Mouse (Mus musculus): Measurements from ENCODE around the gene Efnb3. TPM values are rescaled to one million over a fixed set of nuclear protein-coding genes. Genes with fewer than 3 reads are reported as not detected.

The Efnb3 gene
- polyA plus RNA-seq (2014; fragmentation: Illumina TruSeq; extraction: RNeasy Lipid Tissue Mini Kit (QIAGEN cat#74804); ENCODE audit: low replicate concordance): not detected

DNA sequence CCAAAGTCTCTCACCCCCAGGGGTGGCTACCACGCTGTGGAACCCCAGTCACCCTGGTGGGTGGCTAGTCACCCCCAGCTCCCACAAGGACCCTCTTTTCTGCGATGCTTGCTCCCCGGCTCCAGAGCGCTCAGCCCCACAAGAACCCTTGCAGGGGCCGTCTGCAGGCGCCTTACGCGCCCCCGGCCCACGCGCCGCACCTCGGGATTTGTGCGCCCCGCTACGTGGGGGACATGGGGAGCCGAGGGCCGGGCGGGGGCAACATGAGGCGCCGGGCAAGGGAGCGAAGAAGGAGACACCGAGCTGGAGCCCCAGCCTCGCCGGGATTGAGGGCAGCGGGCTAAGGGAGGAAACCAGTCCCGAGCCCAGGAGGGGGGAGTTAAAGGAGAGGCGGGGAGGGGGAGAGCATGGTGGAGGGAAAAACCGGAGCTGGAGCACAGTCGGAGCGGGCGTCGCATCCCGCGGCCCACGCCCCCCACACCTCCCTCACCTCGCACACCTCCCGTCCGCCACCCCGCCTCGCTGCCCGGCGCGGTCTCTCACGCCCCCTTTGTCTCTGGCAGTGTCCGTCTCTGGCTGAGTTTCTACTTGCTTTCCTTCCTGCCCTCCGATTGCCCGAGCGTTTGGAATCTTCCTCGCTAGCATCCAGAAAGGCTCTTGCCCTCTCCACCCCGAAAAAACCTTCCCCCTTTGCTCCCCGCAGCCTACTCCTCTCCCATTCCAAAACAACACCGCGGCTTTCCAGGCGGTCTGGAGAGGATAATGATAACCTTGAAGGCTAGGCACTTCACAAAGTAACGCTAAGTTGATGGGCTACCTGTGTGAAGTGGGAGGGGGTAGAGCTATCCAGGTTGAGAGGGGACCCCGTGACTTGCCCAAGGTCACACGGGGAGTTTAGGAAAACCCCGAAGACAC, at the start of gene Efnb3:
TSS of gene Efnb3 (minus strand) at position 355 of the 915 bp plus-strand sequence.

GRCm38 (mm10) chr11:69605726-69606490, 45.9 kb upstream of the Efnb3 start, which contains the start of gene Atp1b2:
Gene Atp1b2, minus strand, starts transcription at chr11:69605942.

DNA sequence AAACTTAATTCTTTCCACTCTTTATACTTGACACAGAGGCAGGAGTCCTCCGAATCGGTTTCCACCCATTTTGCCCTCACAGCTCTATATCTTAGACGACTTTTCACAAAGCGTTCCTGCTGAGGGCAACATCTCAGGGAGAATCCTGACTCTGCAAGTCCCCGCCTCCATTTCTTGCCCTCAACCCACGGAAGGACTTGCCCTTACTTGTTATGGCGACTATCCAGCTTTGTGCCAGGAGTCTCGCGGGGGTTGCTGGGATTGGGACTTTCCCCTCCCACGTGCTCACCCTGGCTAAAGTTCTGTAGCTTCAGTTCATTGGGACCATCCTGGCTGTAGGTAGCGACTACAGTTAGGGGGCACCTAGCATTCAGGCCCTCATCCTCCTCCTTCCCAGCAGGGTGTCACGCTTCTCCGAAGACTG, 20.1 kb upstream of the Efnb3 start, which contains the start of the genes Wrap53 and Trp53:
TSS of gene Wrap53 (minus strand) at position 165 of the 424 bp plus-strand sequence.
TSS of gene Trp53 (plus strand) at position 269 of the 424 bp plus-strand sequence.

GRCm38 (mm10) chr11:69549060-69549656, 10.8 kb downstream of the Efnb3 start, which contains the start of gene Dnah2:
Gene Dnah2, minus strand, starts transcription at chr11:69549110.

Other genes starting within 250 kb of the Efnb3 start
- gene Cntrob, start 236.4 kb downstream of the Efnb3 start, polyA plus RNA-seq (2014; fragmentation: Illumina TruSeq; extraction: RNeasy Lipid Tissue Mini Kit (QIAGEN cat#74804); ENCODE audit: low replicate concordance): 3.5 TPM
- 24.4 TPM for gene Trappc1, start 236.2 kb downstream of the Efnb3 start, polyA plus RNA-seq (2014; fragmentation: Illumina TruSeq; extraction: RNeasy Lipid Tissue Mini Kit (QIAGEN cat#74804); ENCODE audit: low replicate concordance)
- gene Kcnab3, start 233.9 kb downstream of the Efnb3 start, polyA plus RNA-seq (2014; fragmentation: Illumina TruSeq; extraction: RNeasy Lipid Tissue Mini Kit (QIAGEN cat#74804); ENCODE audit: low replicate concordance): 0.37 TPM
- gene Rnf227, start 219.7 kb downstream of the Efnb3 start, polyA plus RNA-seq (2014; fragmentation: Illumina TruSeq; extraction: RNeasy Lipid Tissue Mini Kit (QIAGEN cat#74804); ENCODE audit: low replicate concordance): 2.2 TPM
- 24.6 TPM for gene Chd3, start 190.8 kb downstream of the Efnb3 start, polyA plus RNA-seq (2014; fragmentation: Illumina TruSeq; extraction: RNeasy Lipid Tissue Mini Kit (QIAGEN cat#74804); ENCODE audit: low replicate concordance)
- 3.7 TPM for gene Naa38, start 164.7 kb downstream of the Efnb3 start, polyA plus RNA-seq (2014; fragmentation: Illumina TruSeq; extraction: RNeasy Lipid Tissue Mini Kit (QIAGEN cat#74804); ENCODE audit: low replicate concordance)
- 22.1 TPM for gene Cyb5d1, start 164.6 kb downstream of the Efnb3 start, polyA plus RNA-seq (2014; fragmentation: Illumina TruSeq; extraction: RNeasy Lipid Tissue Mini Kit (QIAGEN cat#74804); ENCODE audit: low replicate concordance)
- gene Tmem88, start 162.0 kb downstream of the Efnb3 start, polyA plus RNA-seq (2014; fragmentation: Illumina TruSeq; extraction: RNeasy Lipid Tissue Mini Kit (QIAGEN cat#74804); ENCODE audit: low replicate concordance): 0.45 TPM
- gene Kdm6b, start 146.5 kb downstream of the Efnb3 start, polyA plus RNA-seq (2014; fragmentation: Illumina TruSeq; extraction: RNeasy Lipid Tissue Mini Kit (QIAGEN cat#74804); ENCODE audit: low replicate concordance): 4.5 TPM
- 0.37 TPM for gene Dnah2, start 11.1 kb downstream of the Efnb3 start, polyA plus RNA-seq (2014; fragmentation: Illumina TruSeq; extraction: RNeasy Lipid Tissue Mini Kit (QIAGEN cat#74804); ENCODE audit: low replicate concordance)
- gene Wrap53, start 20.1 kb upstream of the Efnb3 start, polyA plus RNA-seq (2014; fragmentation: Illumina TruSeq; extraction: RNeasy Lipid Tissue Mini Kit (QIAGEN cat#74804); ENCODE audit: low replicate concordance): 0.59 TPM
- 2.7 TPM for gene Trp53, start 20.2 kb upstream of the Efnb3 start, polyA plus RNA-seq (2014; fragmentation: Illumina TruSeq; extraction: RNeasy Lipid Tissue Mini Kit (QIAGEN cat#74804); ENCODE audit: low replicate concordance)
- 2.6 TPM for gene Atp1b2, start 45.7 kb upstream of the Efnb3 start, polyA plus RNA-seq (2014; fragmentation: Illumina TruSeq; extraction: RNeasy Lipid Tissue Mini Kit (QIAGEN cat#74804); ENCODE audit: low replicate concordance)
- not detected for gene Shbg, start 57.7 kb upstream of the Efnb3 start, polyA plus RNA-seq (2014; fragmentation: Illumina TruSeq; extraction: RNeasy Lipid Tissue Mini Kit (QIAGEN cat#74804); ENCODE audit: low replicate concordance)
- gene Sat2, start 61.8 kb upstream of the Efnb3 start, polyA plus RNA-seq (2014; fragmentation: Illumina TruSeq; extraction: RNeasy Lipid Tissue Mini Kit (QIAGEN cat#74804); ENCODE audit: low replicate concordance): 0.97 TPM
- gene Fxr2, start 72.8 kb upstream of the Efnb3 start, polyA plus RNA-seq (2014; fragmentation: Illumina TruSeq; extraction: RNeasy Lipid Tissue Mini Kit (QIAGEN cat#74804); ENCODE audit: low replicate concordance): 7.3 TPM
- gene Sox15, start 95.1 kb upstream of the Efnb3 start, polyA plus RNA-seq (2014; fragmentation: Illumina TruSeq; extraction: RNeasy Lipid Tissue Mini Kit (QIAGEN cat#74804); ENCODE audit: low replicate concordance): not detected
- 15.1 TPM for gene Mpdu1, start 102.4 kb upstream of the Efnb3 start, polyA plus RNA-seq (2014; fragmentation: Illumina TruSeq; extraction: RNeasy Lipid Tissue Mini Kit (QIAGEN cat#74804); ENCODE audit: low replicate concordance)
- 1.7 TPM for gene Cd68, start 105.9 kb upstream of the Efnb3 start, polyA plus RNA-seq (2014; fragmentation: Illumina TruSeq; extraction: RNeasy Lipid Tissue Mini Kit (QIAGEN cat#74804); ENCODE audit: low replicate concordance)
- 261 TPM for gene Eif4a1, start 112.2 kb upstream of the Efnb3 start, polyA plus RNA-seq (2014; fragmentation: Illumina TruSeq; extraction: RNeasy Lipid Tissue Mini Kit (QIAGEN cat#74804); ENCODE audit: low replicate concordance)
- 73.2 TPM for gene Senp3, start 121.9 kb upstream of the Efnb3 start, polyA plus RNA-seq (2014; fragmentation: Illumina TruSeq; extraction: RNeasy Lipid Tissue Mini Kit (QIAGEN cat#74804); ENCODE audit: low replicate concordance)
- gene Tnfsf13, start 125.6 kb upstream of the Efnb3 start, polyA plus RNA-seq (2014; fragmentation: Illumina TruSeq; extraction: RNeasy Lipid Tissue Mini Kit (QIAGEN cat#74804); ENCODE audit: low replicate concordance): 26.8 TPM
- 0.41 TPM for gene Tnfsf12, start 135.6 kb upstream of the Efnb3 start, polyA plus RNA-seq (2014; fragmentation: Illumina TruSeq; extraction: RNeasy Lipid Tissue Mini Kit (QIAGEN cat#74804); ENCODE audit: low replicate concordance)
- gene Tnfsfm13, start 135.9 kb upstream of the Efnb3 start, polyA plus RNA-seq (2014; fragmentation: Illumina TruSeq; extraction: RNeasy Lipid Tissue Mini Kit (QIAGEN cat#74804); ENCODE audit: low replicate concordance): 3.9 TPM
- gene Polr2a, start 198.4 kb upstream of the Efnb3 start, polyA plus RNA-seq (2014; fragmentation: Illumina TruSeq; extraction: RNeasy Lipid Tissue Mini Kit (QIAGEN cat#74804); ENCODE audit: low replicate concordance): 15.6 TPM
- not detected for gene Slc35g3, start 201.8 kb upstream of the Efnb3 start, polyA plus RNA-seq (2014; fragmentation: Illumina TruSeq; extraction: RNeasy Lipid Tissue Mini Kit (QIAGEN cat#74804); ENCODE audit: low replicate concordance)
- gene Zbtb4, start 205.7 kb upstream of the Efnb3 start, polyA plus RNA-seq (2014; fragmentation: Illumina TruSeq; extraction: RNeasy Lipid Tissue Mini Kit (QIAGEN cat#74804); ENCODE audit: low replicate concordance): 8.3 TPM
- gene Chrnb1, start 235.7 kb upstream of the Efnb3 start, polyA plus RNA-seq (2014; fragmentation: Illumina TruSeq; extraction: RNeasy Lipid Tissue Mini Kit (QIAGEN cat#74804); ENCODE audit: low replicate concordance): 4.4 TPM
- 4.6 TPM for gene Fgf11, start 241.7 kb upstream of the Efnb3 start, polyA plus RNA-seq (2014; fragmentation: Illumina TruSeq; extraction: RNeasy Lipid Tissue Mini Kit (QIAGEN cat#74804); ENCODE audit: low replicate concordance)
- gene Tmem102, start 245.4 kb upstream of the Efnb3 start, polyA plus RNA-seq (2014; fragmentation: Illumina TruSeq; extraction: RNeasy Lipid Tissue Mini Kit (QIAGEN cat#74804); ENCODE audit: low replicate concordance): 10.2 TPM

Data from small intestine, adult 10 weeks (tissue).